Mouse (Mus musculus): ENCODE measurements around the gene Fsip1. TPM values are rescaled to one million over a fixed set of nuclear protein-coding genes. Genes with fewer than 3 reads are reported as not detected.

Fsip1 gene
- total and polyA plus RNA-seq, 2 experiments from 2014 or later: 0.05 TPM; not detected in 1

GRCm38 (mm10) chr2:118110225-118110915 is 146.4 kb downstream of the Fsip1 start:
- ATAC-seq (ENCODE audit: insufficient read depth, low read depth): peak; percentile 21; the same call in 1 of the 2 replicates

DNA sequence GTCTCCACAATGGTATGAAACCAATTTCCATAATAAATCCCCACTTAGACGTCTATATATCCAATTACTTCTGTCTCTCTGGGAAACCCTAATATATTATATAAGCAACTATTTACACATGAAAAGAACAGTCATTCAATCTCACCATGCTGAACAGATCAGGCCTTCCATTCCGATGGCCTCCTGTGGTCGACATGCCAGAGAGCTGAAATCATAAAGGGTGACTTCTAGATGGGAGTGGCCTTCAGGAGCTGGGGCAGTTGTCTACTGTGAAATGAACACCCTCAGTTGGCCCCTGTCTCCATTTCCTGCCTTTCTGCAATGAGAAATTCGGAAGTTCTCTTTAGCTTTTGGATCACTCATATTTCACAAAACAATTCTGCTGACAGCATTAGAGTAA is 154.6 kb downstream of the Fsip1 start:
- Histone ChIP-seq H3K36me3 (replicated peaks; ENCODE audit: control insufficient read depth, insufficient read depth, low read length) (no peaks in the 10 kb centered on the region), H3K9me3 (replicated peaks; ENCODE audit: control insufficient read depth, low read length) (no peaks in the 10 kb centered on the region), H3K4me1 (ENCODE audit: control insufficient read depth, insufficient read depth) (no peaks in the 10 kb centered on the region), H3K4me2 (ENCODE audit: low read depth, low read length) (no peak overlapping the region), H3K27me3 (ENCODE audit: control insufficient read depth, insufficient read depth, low read length) (no peaks in the 10 kb centered on the region), H3K9ac (replicated peaks; ENCODE audit: low read depth, low read length) (no peak overlapping the region), H3K27ac (ENCODE audit: low read depth) (no peak overlapping the region), H3K4me3 (ENCODE audit: low read depth, low read length) (no peak overlapping the region)
- ATAC-seq (ENCODE audit: insufficient read depth, low read depth): no peak
- TF ChIP-seq EP300 (IDR thresholded peaks at IDR 0.05; ENCODE audit: low read depth) (no peak), CTCF (IDR thresholded peaks at IDR 0.05; ENCODE audit: low read depth) (no peak)
- DNase-seq (ENCODE audit: low spot score): no peak
- WGBS: 53% methylated on average over 4 of the region's 4 CpGs

More at GRCm38 (mm10) chr2:118110225-118110915, 146.4 kb downstream of the Fsip1 start:
- TF ChIP-seq EP300 (IDR thresholded peaks at IDR 0.05; ENCODE audit: low read depth) (no peak), CTCF (IDR thresholded peaks at IDR 0.05; ENCODE audit: low read depth) (no peak)
- no peaks in the 10 kb centered on the region for H3K36me3 ChIP-seq (replicated peaks; ENCODE audit: control insufficient read depth, insufficient read depth, low read length)
- H3K9me3 ChIP-seq (replicated peaks; ENCODE audit: control insufficient read depth, low read length): no peaks in the 10 kb centered on the region
- H3K4me2 ChIP-seq (ENCODE audit: low read depth, low read length): peak overlapping the region; percentile 93
- peak; percentile 32 for DNase-seq (ENCODE audit: low spot score)
- H3K27ac ChIP-seq (ENCODE audit: low read depth): peak overlapping the region; percentile 70; the same call in 1 of the 2 replicates
- H3K9ac ChIP-seq (replicated peaks; ENCODE audit: low read depth, low read length): no peak overlapping the region
- WGBS: 25% methylated on average over 17 of the region's 17 CpGs
- 0 out of 2 replicates have a peak, but pooled peaks cover 14% of the 10 kb centered on the region for H3K27me3 ChIP-seq (ENCODE audit: control insufficient read depth, insufficient read depth, low read length)
- peaks cover 5% of the 10 kb centered on the region for H3K4me1 ChIP-seq (ENCODE audit: control insufficient read depth, insufficient read depth)
- peak overlapping the region; percentile 62 for H3K4me3 ChIP-seq (ENCODE audit: low read depth, low read length)

DNA sequence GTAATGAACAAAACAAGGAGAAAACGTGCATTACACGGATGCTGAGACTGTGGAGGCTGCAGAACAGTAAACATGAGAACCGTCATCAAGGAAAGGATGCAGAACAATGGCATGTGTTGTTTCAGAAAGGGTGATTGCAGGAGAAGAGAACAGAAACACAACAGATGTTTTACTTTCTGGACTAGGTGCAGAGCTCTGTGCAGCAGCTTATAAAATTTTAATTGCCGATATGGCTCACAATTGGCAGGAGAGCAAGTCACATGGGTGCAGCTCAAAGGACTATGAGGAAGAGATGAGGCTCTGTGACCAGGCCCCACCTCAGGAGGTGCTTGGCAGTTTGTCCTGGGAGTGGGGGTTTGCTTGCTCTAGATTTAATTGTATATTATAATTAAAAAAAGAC is 157.7 kb downstream of the Fsip1 start:
- TF ChIP-seq CTCF (IDR thresholded peaks at IDR 0.05; ENCODE audit: low read depth): no peak
- TF ChIP-seq EP300 (IDR thresholded peaks at IDR 0.05; ENCODE audit: low read depth): no peak
- H3K4me3 ChIP-seq (ENCODE audit: low read depth, low read length): no peak overlapping the region
- 0 out of 2 replicates have a peak overlapping the region, but pooled peaks have one; percentile 15 for H3K27ac ChIP-seq (ENCODE audit: low read depth)
- 58% methylated on average over 4 of the region's 4 CpGs for WGBS
- H3K9ac ChIP-seq (replicated peaks; ENCODE audit: low read depth, low read length): no peak overlapping the region
- DNase-seq (ENCODE audit: low spot score) (no peak), ATAC-seq (ENCODE audit: insufficient read depth, low read depth) (no peak)
- H3K4me1 ChIP-seq (ENCODE audit: control insufficient read depth, insufficient read depth): no peaks in the 10 kb centered on the region
- no peaks in the 10 kb centered on the region for H3K9me3 ChIP-seq (replicated peaks; ENCODE audit: control insufficient read depth, low read length)
- no peak overlapping the region for H3K4me2 ChIP-seq (ENCODE audit: low read depth, low read length)
- H3K27me3 ChIP-seq (ENCODE audit: control insufficient read depth, insufficient read depth, low read length): no peaks in the 10 kb centered on the region
- no peaks in the 10 kb centered on the region for H3K36me3 ChIP-seq (replicated peaks; ENCODE audit: control insufficient read depth, insufficient read depth, low read length)

- 85% methylated on average over 5 of the region's 5 CpGs for WGBS
- Histone ChIP-seq H3K9ac (replicated peaks; ENCODE audit: low read depth, low read length) (no peak overlapping the region), H3K4me1 (ENCODE audit: control insufficient read depth, insufficient read depth) (no peaks in the 10 kb centered on the region), H3K9me3 (replicated peaks; ENCODE audit: control insufficient read depth, low read length) (no peaks in the 10 kb centered on the region), H3K27ac (ENCODE audit: low read depth) (no peak overlapping the region), H3K4me2 (ENCODE audit: low read depth, low read length) (no peak overlapping the region), H3K27me3 (ENCODE audit: control insufficient read depth, insufficient read depth, low read length) (no peaks in the 10 kb centered on the region), H3K4me3 (ENCODE audit: low read depth, low read length) (no peak overlapping the region), H3K36me3 (replicated peaks; ENCODE audit: control insufficient read depth, insufficient read depth, low read length) (no peaks in the 10 kb centered on the region)
- DNase-seq (ENCODE audit: low spot score): no peak
- no peak for TF ChIP-seq CTCF (IDR thresholded peaks at IDR 0.05; ENCODE audit: low read depth)
- peak; percentile 51; the same call in 1 of the 2 replicates for ATAC-seq (ENCODE audit: insufficient read depth, low read depth)
Measured at GRCm38 (mm10) chr2:118091226-118091625, 165.5 kb downstream of the Fsip1 start.

DNA sequence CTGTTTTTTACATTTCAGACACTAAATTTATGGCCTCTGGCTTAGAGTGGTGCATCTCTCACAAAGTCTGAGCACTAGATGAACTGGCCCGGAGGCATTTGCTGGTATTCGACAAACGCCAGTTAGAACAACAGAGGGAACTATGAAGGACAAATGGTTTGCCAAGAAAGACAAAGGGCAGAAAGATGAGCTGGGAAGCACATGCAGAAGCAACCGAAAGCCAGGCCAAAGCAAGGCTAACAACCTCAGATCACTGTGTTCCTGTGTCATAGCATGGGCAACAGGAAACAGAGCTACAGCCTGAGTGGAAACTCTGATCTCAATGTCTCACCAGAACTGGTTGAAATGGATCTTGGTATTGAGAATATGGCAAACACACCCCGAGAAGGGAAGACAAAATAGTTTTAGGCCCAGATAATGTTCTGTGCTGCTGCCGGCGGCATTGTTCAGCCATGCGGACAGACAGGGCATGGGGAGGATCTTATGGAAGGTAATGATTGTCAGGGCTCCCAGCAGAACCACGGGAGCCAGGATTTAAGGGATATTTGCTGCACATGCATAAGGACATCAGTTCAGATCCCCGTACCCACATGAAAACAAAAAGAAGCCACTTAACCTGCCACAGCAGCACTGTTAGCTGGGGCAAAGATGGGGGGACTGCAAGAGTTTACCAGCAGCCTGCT is 169.6 kb downstream of the Fsip1 start:
- Histone ChIP-seq H3K4me2 (ENCODE audit: low read depth, low read length) (no peak overlapping the region), H3K9me3 (replicated peaks; ENCODE audit: control insufficient read depth, low read length) (no peaks in the 10 kb centered on the region), H3K27ac (ENCODE audit: low read depth) (no peak overlapping the region), H3K27me3 (ENCODE audit: control insufficient read depth, insufficient read depth, low read length) (no peaks in the 10 kb centered on the region), H3K4me3 (ENCODE audit: low read depth, low read length) (no peak overlapping the region), H3K36me3 (replicated peaks; ENCODE audit: control insufficient read depth, insufficient read depth, low read length) (no peaks in the 10 kb centered on the region), H3K9ac (replicated peaks; ENCODE audit: low read depth, low read length) (no peak overlapping the region), H3K4me1 (ENCODE audit: control insufficient read depth, insufficient read depth) (peaks cover 8% of the 10 kb centered on the region; the same call in 1 of the 2 replicates)
- WGBS: 78% methylated on average over 10 of the region's 10 CpGs
- DNase-seq (ENCODE audit: low spot score) (no peak), ATAC-seq (ENCODE audit: insufficient read depth, low read depth) (no peak)
- TF ChIP-seq CTCF (IDR thresholded peaks at IDR 0.05; ENCODE audit: low read depth) (no peak), EP300 (IDR thresholded peaks at IDR 0.05; ENCODE audit: low read depth) (no peak)

Data from heart, postnatal 0 days (tissue).